Mouse (Mus musculus): ENCODE data around the gene Ccnyl1. TPM values are rescaled to one million over a fixed set of nuclear protein-coding genes. Genes with fewer than 3 reads are reported as not detected.
A peak's percentile ranks its signal among the peaks of the same experiment; 100 is the strongest.

Gene Ccnyl1
- total RNA-seq, 2 experiments from 2014 or later, result 24.2 to 26.5 TPM

GRCm38 (mm10) chr1:64737502-64738179 lies 47.4 kb downstream of the Ccnyl1 start, which contains the start of gene Fzd5:
Gene Fzd5 (minus strand): TSS chr1:64737751.
- DNase-seq (ENCODE audit: low spot score in 2 of 2), result peak; percentile 83 to 89

DNA sequence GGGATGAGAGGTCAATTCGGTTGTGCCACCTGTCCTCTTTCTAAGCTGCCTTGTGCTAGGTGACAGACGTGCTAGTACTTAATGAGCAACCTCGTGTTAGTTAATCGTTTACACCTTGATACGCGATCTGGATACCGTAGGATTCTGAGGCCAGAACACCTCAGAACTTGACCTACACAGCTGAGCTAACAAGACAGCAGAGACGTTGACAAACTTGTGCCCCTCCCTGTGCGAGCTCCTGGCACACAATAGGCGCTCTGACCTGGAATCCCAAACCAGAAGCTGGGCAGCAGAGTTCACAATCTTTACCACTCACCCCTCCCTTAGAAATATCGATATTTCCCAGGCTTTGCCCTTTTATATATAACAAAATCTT lies 47.9 kb downstream of the Ccnyl1 start:
- peak in 1 of 2 experiments; percentile 12 for DNase-seq (ENCODE audit: low spot score in 2 of 2)

GRCm38 (mm10) chr1:64738661-64739082 lies 48.4 kb downstream of the Ccnyl1 start:
- DNase-seq (ENCODE audit: low spot score in 2 of 2), result peak in 1 of 2 experiments; percentile 17

DNA sequence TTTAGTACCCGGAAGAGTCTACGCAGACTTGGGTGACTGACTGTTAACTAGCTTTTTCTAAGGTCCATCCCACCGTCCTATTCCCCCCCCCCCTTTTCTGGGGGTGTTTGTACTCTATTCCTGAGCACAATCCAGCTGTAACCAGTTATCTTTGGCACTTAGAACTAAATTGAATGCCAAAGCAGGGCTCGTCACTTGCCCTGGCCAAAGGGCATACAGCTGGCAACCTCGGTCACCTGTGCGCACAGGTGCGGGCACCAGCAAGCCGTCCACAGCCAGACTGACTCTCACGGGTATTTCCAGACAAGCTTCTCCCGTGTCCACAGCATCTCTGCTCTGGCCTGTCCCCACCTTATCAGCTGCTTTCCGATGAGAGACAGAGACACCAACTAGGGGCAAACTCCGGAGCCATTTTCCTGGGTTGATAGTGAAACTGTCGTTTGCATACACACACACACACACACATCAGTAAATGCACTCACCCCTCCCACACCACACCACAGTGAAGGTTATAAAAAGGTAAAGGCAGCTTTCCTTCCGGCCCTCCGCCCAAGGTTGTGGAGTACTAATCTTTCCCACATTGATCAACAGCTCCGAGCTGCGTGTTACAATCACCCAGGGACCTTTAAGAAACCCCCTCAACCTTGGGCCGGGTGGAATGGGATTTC lies 52.6 kb downstream of the Ccnyl1 start:
- DNase-seq (ENCODE audit: low spot score in 2 of 2), result no peak

- no peak for DNase-seq (ENCODE audit: low spot score in 2 of 2)
Observed at GRCm38 (mm10) chr1:64744616-64745015, 54.4 kb downstream of the Ccnyl1 start.

DNA sequence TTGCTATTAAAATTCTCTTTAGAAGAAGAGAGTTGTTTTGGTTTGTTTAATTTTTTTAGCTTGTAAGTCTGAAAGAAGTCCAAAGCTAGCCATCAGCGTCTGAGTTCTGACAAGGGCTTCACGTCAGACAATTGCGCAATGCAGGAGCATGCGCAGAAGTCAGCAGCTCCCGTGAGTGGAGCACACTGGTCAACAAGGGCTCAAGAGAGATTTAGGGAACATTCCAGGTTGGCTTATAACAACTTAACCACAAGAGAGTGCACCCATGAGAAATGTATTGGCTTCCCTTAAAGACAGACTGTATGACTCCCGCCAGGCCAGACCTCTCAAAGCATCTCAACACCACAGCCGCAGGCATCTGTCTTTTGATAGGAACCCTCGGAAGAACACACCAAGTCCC lies 62.9 kb downstream of the Ccnyl1 start:
- no peak for DNase-seq (ENCODE audit: low spot score in 2 of 2)

GRCm38 (mm10) chr1:64753668-64754067 lies 63.4 kb downstream of the Ccnyl1 start:
- DNase-seq (ENCODE audit: low spot score in 2 of 2), result no peak

GRCm38 (mm10) chr1:64754658-64755057 lies 64.4 kb downstream of the Ccnyl1 start:
- DNase-seq (ENCODE audit: low spot score in 2 of 2), result no peak

DNA sequence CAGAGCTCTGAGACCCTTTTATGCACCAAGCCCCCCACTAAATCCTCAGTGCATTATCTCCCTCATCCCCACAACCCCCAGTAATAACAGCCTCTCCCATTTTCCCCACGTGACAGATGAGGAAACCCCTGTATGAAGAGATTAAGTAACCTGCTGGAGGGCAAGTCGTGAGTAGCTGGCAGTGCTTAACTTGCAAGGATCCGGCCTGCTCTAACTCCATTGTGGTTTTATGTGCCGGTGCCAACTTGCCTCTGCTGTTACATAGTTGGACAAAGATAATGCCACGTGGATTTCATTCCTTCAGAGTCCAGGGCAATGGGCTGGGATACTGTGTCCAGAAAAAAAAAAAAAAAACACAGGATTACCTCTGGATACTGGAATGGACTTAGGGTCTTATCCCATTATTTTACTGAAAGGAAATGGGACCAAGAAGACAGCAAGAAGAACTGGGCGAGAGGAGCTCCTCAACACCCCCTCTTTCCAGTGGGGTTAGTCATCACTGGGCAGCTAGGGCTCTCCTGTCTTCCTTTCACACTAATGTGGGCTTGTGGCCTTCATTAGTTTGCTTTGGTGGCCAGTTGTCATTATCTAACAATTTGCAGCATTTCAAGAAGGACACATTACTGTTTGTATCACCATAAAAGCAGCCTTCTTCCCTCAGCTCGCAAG lies 65.8 kb downstream of the Ccnyl1 start:
- DNase-seq (ENCODE audit: low spot score in 2 of 2), result no peak

DNA sequence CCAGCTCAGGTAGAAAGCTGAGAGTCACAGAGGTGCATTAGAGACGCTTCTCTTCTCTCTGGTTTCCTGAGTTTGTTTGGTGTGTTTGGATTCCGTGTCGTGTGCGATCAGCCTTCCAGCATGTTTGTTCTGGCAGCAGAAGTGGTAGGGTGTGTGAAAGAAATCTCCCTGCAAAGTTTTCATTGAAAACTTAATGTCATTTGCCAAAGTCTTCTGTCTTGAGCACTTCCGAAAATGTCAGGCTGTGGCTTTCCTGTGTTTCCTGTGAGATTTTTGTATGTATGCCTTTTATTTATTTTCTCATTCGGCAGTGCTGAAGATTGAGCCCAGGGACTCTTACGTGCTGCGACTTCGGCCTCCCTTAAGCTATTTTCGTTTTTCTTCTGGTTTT lies 66.4 kb downstream of the Ccnyl1 start:
- DNase-seq (ENCODE audit: low spot score in 2 of 2), result no peak

- no peak for DNase-seq (ENCODE audit: low spot score in 2 of 2)
Observed at GRCm38 (mm10) chr1:64757254-64757653, 67.0 kb downstream of the Ccnyl1 start.

DNA sequence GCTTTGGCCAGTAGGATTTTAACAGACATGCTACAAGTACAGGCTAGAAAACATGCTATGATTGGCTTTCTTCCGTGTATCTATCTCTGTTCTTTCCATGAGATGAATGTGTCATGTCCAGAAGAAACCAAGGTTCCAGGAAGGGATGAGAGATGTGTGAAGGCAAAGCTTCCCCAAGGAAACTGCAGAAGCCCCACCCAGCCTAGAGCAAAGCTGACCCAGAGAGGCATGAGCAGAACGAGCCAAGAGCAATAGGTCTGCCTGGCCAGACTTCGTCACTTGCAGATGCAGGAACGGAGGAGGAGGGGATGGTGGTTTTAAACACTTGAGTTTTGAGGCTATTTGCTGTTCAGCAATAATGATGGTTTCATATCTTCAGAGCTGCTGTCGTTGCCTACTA lies 67.5 kb downstream of the Ccnyl1 start:
- no peak for DNase-seq (ENCODE audit: low spot score in 2 of 2)

GRCm38 (mm10) chr1:64761646-64762045 lies 71.4 kb downstream of the Ccnyl1 start:
- no peak for DNase-seq (ENCODE audit: low spot score in 2 of 2)

DNA sequence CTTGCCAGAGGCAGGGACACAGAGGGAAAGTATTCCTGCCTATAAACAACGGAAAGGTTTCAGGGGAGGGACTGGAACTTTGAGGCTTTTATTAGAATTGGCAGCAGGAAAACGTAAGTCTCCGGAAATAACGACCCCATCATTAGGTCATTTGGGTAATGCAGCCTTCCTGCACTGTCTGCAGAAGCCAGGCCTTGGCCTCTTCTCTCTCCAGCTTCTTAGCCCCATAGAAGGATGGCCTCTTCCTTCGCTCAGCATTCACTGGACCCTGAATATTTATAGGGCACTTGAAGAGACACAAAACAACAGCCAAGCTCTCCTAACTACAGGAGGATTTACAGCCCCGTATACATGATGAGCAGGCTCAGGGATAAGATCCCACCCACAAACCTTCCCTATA lies 79.9 kb downstream of the Ccnyl1 start:
- no peak for DNase-seq (ENCODE audit: low spot score in 2 of 2)

DNA sequence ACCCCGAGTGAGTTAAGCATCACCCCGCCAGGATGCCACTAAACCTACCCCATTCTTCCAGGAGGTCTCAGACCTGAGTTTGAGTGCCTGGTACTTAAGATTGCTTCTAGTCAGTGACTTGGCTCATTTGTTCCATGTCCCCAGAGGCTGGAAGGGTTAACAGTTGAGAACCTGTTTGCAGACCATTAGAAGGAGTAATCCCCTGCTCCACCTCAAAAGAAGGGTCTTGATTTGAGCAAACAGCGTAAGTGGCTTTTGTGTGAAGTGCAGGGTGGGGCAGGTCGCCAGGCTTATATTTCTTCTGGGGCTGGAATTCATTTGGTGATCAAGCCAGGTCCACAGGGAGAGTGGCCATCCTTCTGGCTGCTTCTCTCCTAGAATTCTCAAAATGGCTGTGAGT lies 83.0 kb downstream of the Ccnyl1 start:
- no peak for DNase-seq (ENCODE audit: low spot score in 2 of 2)

Other genes with a start within 250 kb of the Ccnyl1 start
- gene Creb1, start 157.8 kb upstream of the Ccnyl1 start, total RNA-seq (2021), result 10 to 100 TPM; 39.9 to 44.4 TPM
- 10 to 100 TPM; 14.8 to 16.3 TPM for gene Mettl21a, start 73.2 kb upstream of the Ccnyl1 start, total RNA-seq (2021)
- gene Fzd5, start 47.3 kb downstream of the Ccnyl1 start, total RNA-seq (2021), result 10 to 100 TPM; 29.5 to 29.7 TPM

All from adrenal gland, postnatal 4 days (tissue).